Mouse (Mus musculus) bone marrow macrophage, adult 2 months (primary cell): ENCODE results near the gene Fam155a. TPM values are rescaled to one million over a fixed set of nuclear protein-coding genes. Genes with fewer than 3 reads are reported as not detected.

Source experiments
- H3K27ac ChIP-seq: 2 replicates; pipeline ENCODE4 v1.5.1; 2012; ENCODE audit warnings: low read depth, low read length; ENCODE audit not compliant: insufficient read depth
- H3K4me1 ChIP-seq: 2 replicates; pipeline ENCODE4 v1.6.1; 2012; ENCODE audit warnings: low read length; ENCODE audit not compliant: control insufficient read depth, insufficient read depth
- H3K4me3 ChIP-seq: 2 replicates; pipeline ENCODE4 v1.5.1; 2012; ENCODE audit warnings: mild to moderate bottlenecking, low read length, moderate library complexity; ENCODE audit not compliant: insufficient read depth
- CTCF ChIP-seq: IDR thresholded peaks from 2 replicates; pipeline ENCODE4 v1.5.1; 2012; ENCODE audit warnings: low read depth, mild to moderate bottlenecking, low read length, moderate library complexity
- POLR2A ChIP-seq: IDR thresholded peaks from 2 replicates; pipeline ENCODE4 v1.6.1; 2012; ENCODE audit warnings: mild to moderate bottlenecking, low read depth, low read length, borderline replicate concordance
- polyA plus RNA-seq: library from polyadenylated mRNA; stranded (reverse); fragments of >200 nt; gene quantifications from 2 replicates; pipeline ENCODE4 v1.2.4, GENCODE M21; 2012; ENCODE audit not compliant: missing spikeins, insufficient read depth, insufficient read length

Gene Fam155a
- polyA plus RNA-seq, 1 experiment, result not detected

DNA sequence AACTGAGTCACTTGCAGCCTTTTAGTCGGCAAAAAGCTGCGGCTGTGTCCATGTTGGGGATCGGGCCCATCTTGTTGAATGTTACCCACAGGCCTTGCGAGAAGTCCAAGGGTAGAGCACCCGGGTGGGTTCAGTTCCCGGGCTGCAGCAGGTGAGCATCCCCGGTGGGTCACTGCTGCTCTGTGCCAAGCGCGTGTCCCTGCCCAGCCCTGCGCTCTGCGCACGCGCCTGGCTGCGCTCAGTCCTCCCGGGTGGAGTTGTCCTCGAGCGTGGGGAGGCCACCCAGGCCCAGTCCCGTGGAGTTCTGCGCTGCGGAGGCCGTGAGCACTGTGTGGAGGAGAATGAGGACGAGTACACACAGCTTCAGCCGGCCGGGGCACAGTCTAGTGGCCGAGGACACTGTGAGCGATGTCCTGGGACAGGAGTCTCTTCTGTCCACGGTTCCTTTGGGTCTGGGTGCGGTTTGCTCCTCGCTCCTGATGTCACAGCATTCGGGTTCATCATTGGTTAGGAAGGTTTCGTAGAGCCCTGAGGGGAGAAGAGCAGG is 563.4 kb downstream of the Fam155a start:
- TF ChIP-seq CTCF (no peak), POLR2A (no peak)
- Histone ChIP-seq H3K4me1 (no peaks in the 10 kb centered on the region), H3K27ac (no peak overlapping the region), H3K4me3 (no peak overlapping the region)

- Histone ChIP-seq H3K27ac (no peak overlapping the region), H3K4me1 (no peaks in the 10 kb centered on the region), H3K4me3 (no peak overlapping the region)
- TF ChIP-seq CTCF, result no peak
- no peak for TF ChIP-seq POLR2A
These were observed 566.5 kb downstream of the Fam155a start for GRCm38 (mm10) chr8:9204345-9205067.

GRCm38 (mm10) chr8:9200099-9200498 is 570.9 kb downstream of the Fam155a start:
- no peak for TF ChIP-seq CTCF
- TF ChIP-seq POLR2A, result no peak
- no peak overlapping the region for H3K4me3 ChIP-seq
- H3K4me1 ChIP-seq, result no peaks in the 10 kb centered on the region
- no peak overlapping the region for H3K27ac ChIP-seq

DNA sequence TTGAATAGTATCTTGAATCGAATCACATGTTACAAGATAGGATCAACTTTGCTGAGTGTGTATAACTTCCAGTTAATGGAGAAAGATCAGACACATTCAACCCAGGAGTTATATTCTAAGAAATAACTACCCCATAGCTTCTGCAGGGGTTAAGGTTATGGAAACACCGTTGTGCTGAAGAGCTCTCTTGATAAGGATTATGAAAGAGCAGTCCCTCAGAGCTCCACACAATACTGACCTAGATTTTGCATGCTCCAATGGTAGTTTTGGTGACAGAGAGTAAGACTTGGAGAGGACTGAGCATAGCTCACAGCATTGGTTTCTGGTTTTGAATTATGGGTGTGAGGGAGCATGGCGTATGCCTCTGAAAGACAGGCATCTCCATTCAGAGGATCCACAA is 579.3 kb downstream of the Fam155a start:
- H3K27ac ChIP-seq, result no peak overlapping the region
- no peaks in the 10 kb centered on the region for H3K4me1 ChIP-seq
- TF ChIP-seq CTCF (no peak), POLR2A (no peak)
- no peak overlapping the region for H3K4me3 ChIP-seq

GRCm38 (mm10) chr8:9188616-9189015 is 582.3 kb downstream of the Fam155a start:
- H3K4me3 ChIP-seq, result no peak overlapping the region
- TF ChIP-seq CTCF, result no peak
- no peak for TF ChIP-seq POLR2A
- no peak overlapping the region for H3K27ac ChIP-seq
- no peaks in the 10 kb centered on the region for H3K4me1 ChIP-seq

DNA sequence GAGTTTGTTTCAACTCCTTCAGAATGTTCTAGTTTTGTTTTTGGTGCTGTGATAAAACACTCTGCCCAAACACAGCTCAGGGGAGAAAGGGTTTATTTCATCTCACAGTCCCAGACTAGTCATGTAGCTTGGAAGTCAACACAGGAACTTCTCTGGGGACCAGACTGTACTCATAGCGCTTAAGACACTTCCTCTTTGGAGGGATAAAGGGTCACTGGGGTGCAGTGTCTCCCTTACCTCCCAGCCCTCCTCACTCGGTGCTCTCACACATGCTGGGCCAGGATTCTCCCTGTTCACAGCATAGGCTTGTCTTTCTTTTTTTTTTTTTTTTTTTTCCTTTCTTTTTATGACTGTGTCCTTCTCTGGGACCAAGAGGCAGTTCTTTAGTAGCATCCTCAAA is 585.8 kb downstream of the Fam155a start:
- Histone ChIP-seq H3K4me3 (no peak overlapping the region), H3K27ac (no peak overlapping the region), H3K4me1 (no peaks in the 10 kb centered on the region)
- no peak for TF ChIP-seq CTCF
- TF ChIP-seq POLR2A, result no peak

DNA sequence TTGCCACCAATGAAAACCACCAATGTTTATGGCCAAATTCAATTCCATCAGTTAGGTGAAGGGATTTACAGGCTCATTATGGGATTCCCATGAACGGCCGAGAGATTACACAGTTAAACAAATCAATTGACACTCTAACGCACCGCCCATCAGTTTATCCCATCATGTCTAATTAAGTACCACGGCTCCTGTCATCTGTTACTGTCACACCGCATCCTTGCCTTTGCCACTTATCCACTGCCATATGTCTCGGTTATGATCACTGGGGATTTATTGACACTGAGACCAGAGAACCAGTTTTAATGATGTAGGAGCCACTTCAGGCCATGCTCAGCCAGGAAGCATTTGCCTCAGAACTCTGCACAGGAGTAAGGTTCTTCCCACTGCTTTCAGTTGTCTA is 588.5 kb downstream of the Fam155a start:
- no peak overlapping the region for H3K4me3 ChIP-seq
- H3K27ac ChIP-seq, result no peak overlapping the region
- H3K4me1 ChIP-seq, result no peaks in the 10 kb centered on the region
- TF ChIP-seq POLR2A, result no peak
- no peak for TF ChIP-seq CTCF

DNA sequence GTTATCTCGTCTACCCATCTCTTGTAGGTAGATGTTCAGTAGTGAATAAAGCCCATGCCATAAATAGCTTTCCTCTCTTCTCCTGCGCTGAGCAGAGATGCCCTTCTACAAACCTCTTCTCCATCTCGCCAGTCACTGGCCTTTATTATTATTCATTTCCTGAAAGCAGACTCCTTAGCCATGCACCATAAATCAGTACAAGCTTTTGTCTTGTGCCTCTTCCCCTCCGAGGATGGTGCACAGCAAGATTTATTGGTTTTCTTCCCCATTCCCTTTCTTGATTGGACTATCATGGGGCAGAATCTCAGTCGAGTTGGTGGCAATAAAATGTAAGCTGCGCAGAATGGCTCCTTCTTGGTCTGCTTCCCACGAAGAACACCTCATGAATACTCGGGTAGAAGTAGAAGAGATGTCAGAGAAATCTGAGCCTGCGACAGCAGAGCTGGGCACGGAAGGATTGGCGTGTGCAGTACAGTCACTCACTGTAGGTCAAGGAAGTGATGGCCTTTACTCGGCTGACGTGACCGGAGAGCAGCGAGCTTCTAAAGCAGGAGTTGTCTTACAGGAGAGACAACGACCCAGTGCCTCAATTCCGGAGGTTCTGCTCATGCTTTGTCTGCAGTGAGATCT is 590.2 kb downstream of the Fam155a start:
- H3K27ac ChIP-seq, result no peak overlapping the region
- no peak overlapping the region for H3K4me3 ChIP-seq
- TF ChIP-seq CTCF (no peak), POLR2A (no peak)
- H3K4me1 ChIP-seq, result no peaks in the 10 kb centered on the region

- no peak for TF ChIP-seq CTCF
- TF ChIP-seq POLR2A, result no peak
- no peak overlapping the region for H3K4me3 ChIP-seq
- H3K27ac ChIP-seq, result no peak overlapping the region
- no peaks in the 10 kb centered on the region for H3K4me1 ChIP-seq
These were observed 594.0 kb downstream of the Fam155a start for GRCm38 (mm10) chr8:9176974-9177373.

DNA sequence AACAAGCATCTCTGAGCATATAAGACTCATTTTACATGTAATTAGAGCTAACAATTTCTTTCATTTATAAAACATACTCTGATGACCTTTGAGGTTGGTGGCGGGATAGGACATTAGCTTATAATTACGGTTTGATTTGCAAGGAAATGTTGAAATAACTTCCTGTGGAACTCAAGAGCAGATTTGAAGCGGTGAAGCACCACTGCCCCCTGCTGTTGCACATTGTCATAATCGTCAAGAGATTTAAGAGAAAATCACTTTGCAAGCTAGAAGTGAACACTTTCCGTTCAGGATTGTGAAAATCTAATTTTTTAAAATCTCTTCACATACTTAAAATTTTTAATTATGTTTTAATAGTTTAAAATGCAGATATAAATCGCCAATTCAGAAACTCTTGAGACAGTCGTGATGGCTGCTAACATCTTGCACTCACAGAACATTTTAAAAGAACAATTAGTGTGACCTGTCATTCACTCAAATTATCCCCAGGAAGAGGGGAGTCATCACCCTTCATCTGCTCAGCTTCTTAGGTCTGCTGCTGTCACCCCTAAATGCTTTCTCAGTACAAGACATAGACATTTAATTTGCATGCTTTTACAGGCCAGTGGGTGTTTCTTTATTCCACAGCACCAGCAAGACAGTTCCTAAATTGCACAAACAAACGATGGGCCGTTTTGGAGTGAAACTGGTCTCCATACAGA is 595.9 kb downstream of the Fam155a start:
- Histone ChIP-seq H3K4me3 (no peak overlapping the region), H3K27ac (no peak overlapping the region), H3K4me1 (no peaks in the 10 kb centered on the region)
- TF ChIP-seq POLR2A (no peak), CTCF (no peak)
